Mouse (Mus musculus): ENCODE measurements around the gene Myo10.
"Not testable (repeated sequence)": the region's sequence is repeated elsewhere in the genome, so short reads cannot be mapped to it uniquely, and the experiment has no call there.

Gene Myo10

DNA sequence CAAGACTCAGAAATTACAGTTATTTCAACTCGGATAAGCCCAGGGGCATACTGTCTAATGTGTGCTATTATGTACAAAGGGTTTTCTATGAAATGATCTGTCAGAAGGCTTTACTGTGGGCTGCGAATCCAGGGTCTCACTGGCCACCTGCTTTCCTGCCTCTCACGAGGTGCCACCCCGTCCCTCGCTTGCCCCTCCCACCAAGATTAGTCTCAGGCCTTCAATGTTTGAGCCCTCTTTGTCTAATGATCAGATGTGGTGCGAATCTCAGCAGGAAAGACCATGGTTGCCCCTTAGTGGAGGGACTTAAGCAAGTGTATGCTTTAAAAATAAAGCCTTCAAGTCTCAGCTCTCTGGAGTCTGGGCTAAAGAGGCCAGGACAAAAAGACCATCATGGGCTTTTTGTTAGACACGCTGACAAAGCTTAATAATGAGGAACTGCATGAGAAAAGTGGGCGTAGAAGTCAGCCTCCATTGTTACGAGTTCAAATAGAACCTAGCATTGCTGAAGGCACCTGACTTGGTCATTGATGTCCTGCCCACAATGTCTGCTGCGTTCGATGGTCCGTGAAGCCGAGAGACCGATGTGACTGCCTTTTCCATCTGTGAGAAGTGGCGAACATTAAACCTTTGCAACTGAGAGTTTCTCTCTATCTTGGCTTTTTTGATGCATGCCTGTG lies 67.9 kb downstream of the Myo10 start:
- no peak for DNase-seq (ENCODE audit: low read depth, low spot score)

DNA sequence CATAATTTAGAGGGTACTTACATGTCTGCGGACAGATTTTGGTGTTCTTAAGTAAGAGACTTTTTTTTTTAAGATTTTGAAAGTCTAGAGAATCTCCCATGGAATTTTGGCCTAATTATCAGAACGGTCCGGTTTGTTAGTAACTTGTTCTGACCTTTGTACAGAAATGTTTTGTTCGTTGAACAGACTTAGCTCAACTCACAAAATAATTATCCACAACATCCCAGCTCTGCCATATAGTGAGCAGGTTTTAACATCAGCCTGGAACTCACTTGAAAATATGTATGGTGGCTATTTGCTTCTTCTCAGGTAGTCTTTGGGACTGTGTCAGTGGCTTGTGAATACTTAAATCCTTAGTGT lies 68.4 kb downstream of the Myo10 start:
- DNase-seq (ENCODE audit: low read depth, low spot score), result no peak

DNA sequence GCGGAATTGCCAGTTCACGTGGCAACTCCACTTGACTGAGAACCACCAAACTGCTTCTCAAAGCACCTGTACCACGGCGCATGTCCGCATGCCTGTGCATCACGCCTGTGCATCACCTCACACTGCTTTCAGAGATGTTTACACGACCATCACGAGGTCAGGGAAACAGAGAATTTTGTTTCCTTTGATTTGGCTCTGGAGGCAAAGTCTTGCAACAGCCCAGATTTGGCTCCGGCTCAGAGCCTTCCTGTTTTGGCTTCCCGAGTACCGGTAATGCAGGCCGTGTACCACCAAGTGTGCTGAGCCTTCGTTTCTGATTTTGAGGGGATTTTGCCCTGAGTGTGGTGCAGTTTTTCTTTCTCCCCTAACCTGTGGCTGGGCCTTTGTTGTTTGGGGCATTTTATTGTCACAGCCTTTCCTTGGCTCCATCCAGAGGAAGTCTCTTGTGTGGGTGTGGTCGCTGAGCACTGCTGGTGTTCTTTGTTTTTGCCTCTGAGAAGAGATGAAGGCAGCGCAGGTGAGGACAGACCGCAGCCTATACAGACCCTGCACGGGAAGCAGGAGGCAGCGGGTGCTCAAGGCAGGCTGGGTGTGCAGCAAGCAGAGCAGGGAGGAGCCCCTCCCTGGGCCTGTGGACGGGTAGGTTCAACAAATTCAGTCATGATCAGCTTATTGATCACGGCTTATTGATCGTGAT lies 70.1 kb downstream of the Myo10 start:
- DNase-seq (ENCODE audit: low read depth, low spot score), result peak; percentile 60

DNA sequence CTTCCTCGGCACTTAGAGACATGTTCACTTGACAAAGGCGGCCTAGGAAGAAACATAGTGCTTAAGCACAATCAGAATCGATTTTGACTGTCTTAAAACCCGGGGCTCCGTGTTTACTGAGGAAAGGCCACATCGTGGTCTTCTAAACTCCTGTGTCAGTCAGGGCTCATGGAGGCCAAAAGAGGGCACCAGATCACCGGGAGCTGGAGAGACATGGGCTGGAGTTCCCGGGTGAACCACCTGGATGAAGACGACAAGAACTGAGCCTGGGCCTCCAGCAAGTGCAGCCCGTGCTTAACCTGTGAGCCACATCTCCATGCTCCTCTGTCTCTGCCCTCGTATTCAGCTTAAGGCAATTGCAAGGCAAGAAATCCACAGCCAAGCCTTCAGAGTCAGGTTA lies 71.4 kb downstream of the Myo10 start:
- DNase-seq (ENCODE audit: low read depth, low spot score), result no peak

DNA sequence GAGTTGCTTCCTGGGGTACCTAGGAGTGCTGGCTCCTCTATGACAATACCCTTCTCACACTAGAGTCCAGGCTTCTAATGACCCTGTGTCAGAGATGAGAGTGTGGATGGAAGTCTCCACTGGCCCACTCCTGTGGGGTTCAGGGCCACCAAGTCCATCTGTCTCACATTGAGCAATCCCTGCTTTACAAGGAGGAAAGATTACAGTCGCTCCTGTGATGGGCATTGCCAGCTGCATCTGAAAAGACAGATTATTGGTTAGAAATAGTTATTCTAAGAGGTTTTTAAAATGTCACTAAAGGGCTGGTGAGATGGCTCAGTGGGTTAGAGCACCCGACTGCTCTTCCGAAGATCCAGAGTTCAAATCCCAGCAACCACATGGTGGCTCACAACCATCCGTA lies 72.4 kb downstream of the Myo10 start:
- DNase-seq (ENCODE audit: low read depth, low spot score), result no peak

DNA sequence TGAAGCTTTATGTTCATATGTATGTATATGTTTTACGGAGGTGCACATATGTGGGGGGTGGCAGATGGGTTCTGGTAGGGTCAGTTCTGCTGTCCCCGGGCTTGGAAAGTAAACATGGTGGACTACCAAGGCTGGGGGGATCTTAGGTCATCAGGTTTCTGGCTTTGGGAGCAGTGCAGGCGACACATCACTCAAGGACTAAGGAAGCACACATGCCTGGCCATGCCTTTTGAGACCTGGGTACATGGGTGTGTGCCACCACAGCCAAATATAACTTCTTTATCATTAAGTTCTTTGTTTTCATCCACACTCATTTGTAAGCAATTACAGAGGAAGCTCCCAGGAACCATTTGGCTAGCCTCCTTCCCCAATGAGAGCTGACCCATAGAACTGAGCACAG lies 72.9 kb downstream of the Myo10 start:
- no peak for DNase-seq (ENCODE audit: low read depth, low spot score)

DNA sequence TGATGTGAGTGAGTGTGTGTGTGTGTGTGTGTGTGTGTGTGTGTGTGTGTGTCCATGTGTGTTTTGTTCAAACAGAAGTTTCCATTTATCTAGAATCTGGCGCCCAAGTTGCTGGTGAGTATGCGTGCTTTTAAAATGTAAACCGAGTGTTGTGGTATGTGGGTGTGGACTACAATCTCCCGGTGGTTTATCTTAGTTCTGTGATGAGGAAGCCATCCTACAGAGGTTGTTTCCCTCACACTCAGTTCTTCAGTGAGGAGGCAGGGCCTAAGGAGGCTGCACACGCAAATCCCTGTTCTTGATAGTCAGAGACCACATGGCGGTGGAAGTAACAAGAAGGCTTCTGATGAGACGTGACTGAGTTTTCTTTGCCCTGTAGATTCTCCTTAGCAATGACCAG lies 73.6 kb downstream of the Myo10 start:
- DNase-seq (ENCODE audit: low read depth, low spot score), result peak; percentile 80

DNA sequence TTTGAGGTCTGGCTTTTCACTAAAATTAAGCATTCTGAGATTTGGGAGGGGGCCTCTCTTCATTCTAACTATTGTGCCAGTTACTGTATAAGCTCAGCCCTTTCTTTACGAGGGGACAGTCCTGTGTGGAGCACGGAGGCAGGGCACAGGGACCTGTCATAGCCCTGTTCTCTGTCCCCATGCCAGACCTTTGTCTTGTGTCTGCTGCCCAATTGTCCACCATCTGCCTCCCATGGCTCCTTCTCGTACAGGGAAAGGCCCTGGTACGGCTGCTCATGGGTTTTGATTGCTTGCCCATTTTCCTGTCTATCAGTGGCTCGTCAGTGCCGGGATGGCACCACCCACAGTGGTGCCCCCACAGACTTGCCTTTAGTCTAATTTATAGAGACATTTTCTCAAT lies 74.3 kb downstream of the Myo10 start:
- no peak for DNase-seq (ENCODE audit: low read depth, low spot score)

DNA sequence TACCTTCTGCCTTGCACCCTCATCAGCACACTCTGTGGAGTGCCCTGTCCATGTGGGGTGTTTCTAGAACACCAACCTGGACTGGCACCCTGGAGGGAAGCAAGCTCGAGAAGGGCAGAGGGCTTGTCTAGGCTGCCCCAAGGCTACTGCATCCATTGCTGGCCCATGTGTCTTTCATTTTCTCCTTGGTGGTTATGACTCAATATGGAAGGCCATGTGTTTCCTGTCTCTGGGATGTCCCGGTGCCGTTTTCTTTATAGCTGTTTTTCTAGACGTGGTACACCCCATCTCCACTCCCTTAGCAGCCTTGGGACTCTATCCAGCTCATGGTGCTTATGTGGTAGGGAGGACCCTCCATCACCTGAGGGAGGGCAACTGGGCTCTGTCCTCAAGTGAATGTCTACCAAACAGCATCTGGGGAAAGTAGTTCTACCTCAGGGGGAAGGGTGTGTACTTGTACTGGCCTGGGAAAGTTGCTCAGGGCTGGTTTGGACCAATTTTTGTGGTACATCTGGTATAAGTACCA lies 76.8 kb downstream of the Myo10 start:
- DNase-seq (ENCODE audit: low read depth, low spot score), result no peak

DNA sequence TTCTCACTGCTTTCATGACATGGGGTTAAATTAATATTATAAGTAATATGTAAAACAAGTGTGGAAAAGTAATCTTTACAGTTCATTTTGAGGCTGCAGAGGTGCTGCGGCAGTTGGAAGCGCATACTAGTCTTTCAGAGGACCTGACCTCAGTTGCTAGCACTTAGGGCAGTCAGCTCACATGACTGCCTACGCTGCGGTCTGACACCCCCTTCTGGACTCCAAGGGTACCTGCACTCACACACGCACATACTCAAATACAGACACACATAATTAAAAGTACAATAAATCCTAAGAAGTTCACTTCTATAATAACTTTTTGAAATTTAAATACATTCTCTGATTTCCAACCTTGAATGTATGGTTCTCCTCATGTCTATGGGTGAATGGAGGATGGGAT lies 80.3 kb downstream of the Myo10 start:
- no peak for DNase-seq (ENCODE audit: low read depth, low spot score)

DNA sequence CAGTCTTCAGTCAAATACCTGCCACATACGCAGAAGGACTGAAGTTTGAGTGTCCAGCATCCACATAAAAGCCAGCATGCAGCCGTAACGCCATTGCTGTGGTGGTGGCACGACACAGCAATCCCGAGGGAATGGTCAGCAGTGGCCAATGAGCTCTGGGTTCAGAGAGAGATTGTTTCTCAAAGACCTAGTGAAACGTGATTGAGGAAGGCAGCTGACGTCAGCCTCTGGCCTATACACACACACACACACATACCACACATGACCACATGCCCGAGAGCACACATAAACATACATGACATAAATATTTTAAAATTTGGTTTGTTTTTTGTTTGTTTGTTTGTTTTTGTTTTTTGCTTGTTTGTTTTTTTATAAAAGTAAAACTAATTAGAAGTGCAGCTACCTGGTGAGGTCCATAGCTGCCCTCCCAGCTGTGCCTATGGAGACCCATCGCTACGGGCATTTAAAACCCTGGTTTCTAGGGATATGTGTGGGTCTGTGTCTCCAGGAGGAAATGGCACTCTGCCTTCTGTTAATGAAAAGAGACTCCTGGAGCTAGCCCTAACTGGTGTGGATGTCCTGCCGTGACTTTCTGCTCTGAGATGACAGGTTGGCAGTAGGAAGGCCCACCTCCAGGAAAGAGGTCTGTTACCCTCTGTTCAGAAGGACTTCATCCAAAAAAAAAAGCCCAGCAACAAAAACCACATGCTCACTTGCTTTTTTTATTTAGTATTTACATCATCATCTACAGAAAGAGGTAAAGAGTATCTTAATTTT lies 82.7 kb downstream of the Myo10 start:
- no peak for DNase-seq (ENCODE audit: low read depth, low spot score)

DNA sequence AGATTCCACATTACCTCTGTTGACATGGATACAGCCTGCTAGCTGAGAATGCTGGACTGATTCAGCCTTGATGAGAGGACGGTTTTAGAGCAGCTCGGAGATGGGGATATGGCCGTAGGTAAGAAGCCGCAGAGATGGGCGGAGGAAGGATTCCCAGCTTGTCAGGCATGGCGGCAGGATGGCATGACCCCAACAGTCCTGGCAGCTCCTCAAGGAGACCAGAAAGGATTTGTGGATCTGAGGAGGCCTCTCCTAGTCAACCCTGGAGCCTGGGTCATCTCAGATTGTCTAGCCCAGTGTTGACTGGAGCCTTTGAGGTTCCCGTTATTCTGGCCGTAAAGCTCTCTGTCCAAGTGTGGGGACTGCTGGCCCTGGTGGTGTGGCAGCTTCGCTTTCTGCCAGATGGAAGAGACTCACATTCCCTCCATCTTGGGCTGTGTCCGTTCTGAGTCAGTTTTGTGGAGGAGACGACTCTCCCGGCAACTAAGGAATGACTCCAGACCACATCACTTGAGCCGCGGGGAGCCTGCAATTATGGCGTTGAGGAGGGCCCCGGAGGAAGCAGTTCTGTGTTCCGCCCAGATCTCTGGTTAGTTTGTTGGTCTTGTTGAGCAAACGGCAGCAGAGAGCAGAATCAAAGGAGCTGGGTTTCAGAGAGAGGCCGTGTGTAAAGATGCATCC lies 84.7 kb downstream of the Myo10 start:
- DNase-seq (ENCODE audit: low read depth, low spot score), result peak; percentile 14

DNA sequence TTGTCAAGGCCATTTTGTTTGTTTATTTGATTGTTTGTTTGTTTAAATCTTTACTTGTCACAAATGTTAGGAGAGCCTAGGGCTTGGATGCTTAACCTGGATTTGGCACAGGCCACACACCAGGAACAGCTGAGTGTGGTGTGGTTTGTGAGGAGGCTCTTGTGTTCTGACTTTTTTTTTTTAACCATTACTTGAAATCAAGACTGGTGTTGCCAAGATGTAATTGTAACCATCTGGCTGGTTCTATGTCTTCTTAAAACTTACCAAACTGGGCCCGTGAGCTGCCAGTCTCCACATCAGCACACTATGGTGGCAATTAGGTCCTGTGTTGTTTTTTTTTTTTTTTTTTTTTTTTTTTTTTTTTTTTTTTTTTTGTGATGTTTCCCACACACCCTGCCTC lies 85.6 kb downstream of the Myo10 start:
- no peak for DNase-seq (ENCODE audit: low read depth, low spot score)

DNA sequence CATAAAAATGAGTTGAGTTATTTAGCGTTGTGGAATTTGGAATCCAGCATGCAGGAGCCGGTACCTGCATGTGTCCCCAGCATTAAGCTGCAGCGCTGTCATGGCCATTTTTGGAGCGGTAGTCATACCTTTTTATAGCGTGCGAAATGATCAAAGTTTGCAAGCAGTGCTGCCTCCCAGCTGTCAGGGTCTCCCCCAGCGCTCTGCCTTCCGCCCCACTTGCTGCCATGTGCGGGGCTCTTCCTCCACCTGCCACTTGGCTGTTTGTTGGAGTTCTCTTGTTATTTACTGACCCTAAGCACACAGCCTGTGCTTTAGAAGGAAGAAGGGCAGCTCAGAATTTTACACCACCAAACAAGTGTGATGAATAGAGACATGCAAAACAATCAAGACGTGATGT lies 88.6 kb downstream of the Myo10 start:
- DNase-seq (ENCODE audit: low read depth, low spot score), result no peak

DNA sequence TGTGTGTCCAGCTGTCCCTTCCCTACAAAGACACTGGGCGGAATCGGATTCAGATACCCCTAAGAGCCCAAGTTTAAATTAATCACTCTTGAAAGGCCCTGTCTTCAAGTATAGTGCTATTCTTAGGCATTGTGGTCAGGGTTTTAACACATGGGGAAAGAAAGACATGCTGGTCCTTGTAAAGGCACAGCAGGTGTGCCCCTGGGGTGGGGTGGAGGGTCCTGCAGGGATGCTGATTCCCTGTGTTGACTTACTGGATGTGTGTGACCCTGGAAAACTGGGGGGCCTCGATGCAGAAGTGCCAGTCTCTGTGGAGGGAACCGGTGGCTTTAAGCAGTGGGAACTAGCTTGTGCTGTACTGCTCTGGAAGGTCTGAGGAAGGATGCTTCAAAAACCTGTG lies 90.6 kb downstream of the Myo10 start:
- DNase-seq (ENCODE audit: low read depth, low spot score), result no peak

DNA sequence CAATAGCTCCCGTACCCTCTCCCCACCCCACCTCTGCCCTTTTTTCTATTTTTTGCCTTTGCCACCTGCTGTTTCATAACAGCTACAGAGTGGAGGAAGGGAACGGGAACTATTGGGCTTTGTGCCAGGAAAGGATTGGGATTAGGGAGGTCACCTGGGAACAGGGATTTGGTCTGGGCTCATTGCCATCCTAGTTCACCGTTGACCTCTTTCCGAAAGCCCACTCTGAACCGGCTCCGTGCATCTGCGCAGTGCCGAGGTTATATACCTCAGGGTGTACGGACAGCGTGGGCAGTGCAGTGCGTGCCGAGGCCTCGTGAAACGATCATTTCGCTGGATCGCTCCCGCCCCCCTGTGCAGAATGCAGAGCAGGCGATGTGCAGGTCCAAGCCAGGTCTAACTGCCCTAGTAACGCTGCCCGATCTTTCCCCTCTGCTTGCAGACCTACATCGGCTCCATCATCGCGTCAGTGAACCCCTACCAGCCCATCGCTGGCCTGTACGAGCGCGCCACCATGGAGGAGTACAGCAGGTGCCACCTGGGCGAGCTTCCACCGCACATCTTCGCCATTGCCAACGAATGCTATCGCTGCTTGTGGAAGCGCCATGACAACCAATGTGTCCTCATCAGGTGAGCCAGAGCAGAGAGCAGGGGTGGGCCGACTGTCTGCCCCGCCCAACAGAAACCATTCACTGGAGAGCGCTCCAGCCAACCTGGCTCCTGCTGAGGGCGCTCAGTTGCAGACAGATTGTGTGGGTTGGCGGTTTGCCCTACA lies 91.4 kb downstream of the Myo10 start:
- DNase-seq (ENCODE audit: low read depth, low spot score), result no peak

DNA sequence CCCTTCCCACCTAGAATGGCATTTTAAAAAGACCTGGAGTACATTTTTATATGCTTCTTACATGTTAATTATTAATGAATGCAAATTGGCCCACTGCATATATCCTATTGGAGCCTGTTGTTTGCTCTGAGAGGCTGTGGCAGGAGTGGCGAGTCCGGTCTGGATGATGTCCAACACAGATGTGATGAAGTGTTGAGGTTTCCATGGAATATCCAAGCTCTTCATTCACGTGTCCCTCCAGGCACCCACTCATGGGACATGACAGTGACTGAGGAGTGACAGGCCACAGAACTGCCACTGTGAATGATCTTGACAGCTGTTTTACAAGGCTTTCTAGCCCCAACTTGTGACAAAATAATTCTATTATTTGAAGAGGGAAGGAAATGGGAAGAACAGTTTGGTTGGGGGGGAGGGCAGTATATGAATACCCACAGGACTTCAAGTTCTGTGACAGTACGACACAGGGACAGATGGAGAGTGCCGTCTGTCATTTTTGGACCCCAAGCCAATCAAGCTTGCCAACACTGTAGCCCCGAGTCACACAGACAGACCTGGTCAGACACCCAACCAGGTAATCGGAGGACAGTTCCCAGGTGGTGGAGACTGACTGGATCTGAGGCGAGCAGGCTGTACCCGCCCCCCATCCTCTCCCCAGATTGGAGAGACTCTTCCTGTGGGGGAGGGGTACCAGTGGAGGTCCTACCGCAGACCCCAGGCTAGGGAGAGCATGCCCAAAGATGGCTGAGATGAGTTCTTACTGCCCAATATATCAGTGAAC lies 93.1 kb downstream of the Myo10 start:
- no peak for DNase-seq (ENCODE audit: low read depth, low spot score)

DNA sequence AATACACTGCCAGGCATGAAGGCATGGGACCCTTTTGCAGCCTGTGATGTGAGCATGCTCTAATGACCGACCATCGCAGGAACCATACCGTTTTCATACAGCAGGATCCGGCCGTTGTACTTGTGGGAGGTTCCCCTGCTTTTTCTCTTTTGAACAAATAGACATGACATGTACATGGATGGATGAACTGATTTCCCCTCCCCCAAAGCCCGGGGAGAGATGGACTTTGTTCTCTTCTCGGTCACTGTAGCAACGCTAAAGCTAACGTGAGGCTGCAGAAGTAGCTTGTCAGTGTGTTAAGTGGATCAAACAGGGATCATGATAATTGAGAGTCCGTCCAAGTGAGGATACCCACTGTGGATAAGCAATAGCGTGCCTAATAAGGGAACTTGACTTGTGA lies 93.7 kb downstream of the Myo10 start:
- DNase-seq (ENCODE audit: low read depth, low spot score), result no peak

DNA sequence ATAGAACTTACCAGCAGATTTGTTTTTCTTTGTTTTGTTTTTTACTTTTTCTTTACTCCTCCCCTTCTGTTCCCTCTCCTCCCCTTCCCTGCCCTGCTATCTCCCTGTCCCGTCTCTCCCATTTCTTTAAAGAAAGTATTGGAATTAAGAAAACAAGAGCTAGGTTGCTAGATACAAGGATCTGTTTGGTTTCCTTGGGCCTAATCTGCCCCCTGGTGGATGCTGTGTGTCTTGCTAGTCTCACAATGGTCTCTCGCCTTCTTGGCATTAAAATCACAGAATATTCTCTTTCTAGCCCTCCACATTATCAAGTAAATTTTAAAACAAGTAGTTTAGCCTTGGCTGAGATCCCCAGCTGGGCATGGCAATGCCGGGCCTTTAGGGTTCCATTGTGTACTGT lies 94.7 kb downstream of the Myo10 start:
- peak; percentile 60 for DNase-seq (ENCODE audit: low read depth, low spot score)

DNA sequence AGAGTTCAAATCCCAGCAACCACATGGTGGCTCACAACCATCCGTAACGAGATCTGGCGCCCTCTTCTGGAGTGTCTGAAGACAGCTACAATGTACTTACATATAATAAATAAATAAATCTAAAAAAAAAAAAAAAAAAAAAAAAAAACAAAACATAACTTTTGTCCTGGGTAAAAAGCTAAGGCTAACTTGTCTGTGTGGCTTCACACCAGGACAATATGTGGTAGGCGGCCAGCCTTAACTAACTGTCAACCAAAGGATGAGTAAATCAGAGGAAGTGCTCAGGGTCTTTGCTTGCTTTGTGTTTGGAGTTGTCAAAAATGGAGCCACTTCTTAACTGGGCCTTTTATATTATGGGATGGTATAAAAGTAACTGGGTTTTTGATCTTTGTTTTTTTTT lies 95.8 kb downstream of the Myo10 start:
- not testable (repeated sequence) for DNase-seq (ENCODE audit: low read depth, low spot score)

DNA sequence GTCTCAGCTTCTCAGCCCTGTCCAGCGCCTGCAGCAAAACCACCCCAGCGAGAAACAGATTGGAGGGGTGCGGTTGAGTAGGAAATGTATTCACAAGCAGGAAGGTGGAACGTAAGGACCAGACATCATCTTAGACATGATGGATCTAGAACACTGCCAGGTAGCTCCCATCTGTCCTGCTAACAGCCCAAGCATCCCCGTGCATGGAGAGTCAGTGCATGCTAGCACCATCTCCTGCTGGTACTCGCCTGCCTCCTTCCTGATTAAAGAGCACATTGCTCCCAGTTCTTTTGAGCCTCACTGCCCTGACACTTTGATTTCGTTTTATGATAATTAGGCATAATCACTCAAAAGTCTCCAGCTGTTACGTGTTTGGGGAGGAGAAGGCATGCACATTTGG lies 96.9 kb downstream of the Myo10 start:
- no peak for DNase-seq (ENCODE audit: low read depth, low spot score)

Measured in CD4-positive helper T cell, adult 2 months (primary cell).